Mouse (Mus musculus): ENCODE results near the gene Elmo2. TPM values are rescaled to one million over a fixed set of nuclear protein-coding genes. Genes with fewer than 3 reads are reported as not detected.

Gene Elmo2
- polyA plus RNA-seq, 1 experiment from 2014 or later: 58.1 TPM

- WGBS: 51% methylated on average over 7 of the region's 7 CpGs
- no peak overlapping the region for H3K4me2 ChIP-seq (replicated peaks)
- no peak overlapping the region for H3K9ac ChIP-seq
- 0 out of 2 replicates have a peak, but pooled peaks cover 6% of the 10 kb centered on the region for H3K4me1 ChIP-seq (replicated peaks)
- ATAC-seq: no peak
- no peak overlapping the region for H3K27ac ChIP-seq
- no peak overlapping the region for H3K4me3 ChIP-seq (replicated peaks)
- peaks cover 13% of the 10 kb centered on the region; the same call in 1 of the 2 replicates for H3K27me3 ChIP-seq (replicated peaks)
- no peaks in the 10 kb centered on the region for H3K36me3 ChIP-seq
- H3K9me3 ChIP-seq: no peaks in the 10 kb centered on the region
These were observed 55.4 kb downstream of the Elmo2 start for GRCm38 (mm10) chr2:165270858-165271257.

DNA sequence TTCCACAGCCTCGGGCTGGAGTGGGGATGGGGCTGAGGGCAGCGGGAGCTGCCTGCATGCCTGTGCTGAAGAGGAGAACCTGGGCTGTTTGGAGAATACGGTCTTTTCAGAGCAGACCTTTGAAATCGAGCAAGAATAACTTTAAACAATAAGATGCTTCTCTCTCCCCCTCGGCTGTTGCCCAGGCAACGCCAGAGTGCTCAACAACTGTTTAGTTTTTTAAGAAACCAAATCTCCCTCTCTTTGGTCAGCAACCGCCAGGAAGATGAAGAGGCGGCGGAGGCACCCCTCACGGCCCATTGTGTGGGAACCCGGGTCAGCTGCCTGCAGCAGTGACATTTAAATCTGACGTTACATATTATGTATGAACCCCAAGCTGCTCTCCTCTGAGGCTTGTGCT, 59.5 kb downstream of the Elmo2 start:
- Histone ChIP-seq H3K9me3 (no peaks in the 10 kb centered on the region), H3K4me1 (replicated peaks) (no peaks in the 10 kb centered on the region), H3K27me3 (replicated peaks) (peaks cover 18% of the 10 kb centered on the region), H3K36me3 (no peaks in the 10 kb centered on the region), H3K4me3 (replicated peaks) (no peak overlapping the region), H3K9ac (no peak overlapping the region), H3K4me2 (replicated peaks) (no peak overlapping the region), H3K27ac (no peak overlapping the region)
- 19% methylated on average over 12 of the region's 12 CpGs for WGBS
- no peak for ATAC-seq

GRCm38 (mm10) chr2:165263861-165264260, 62.4 kb downstream of the Elmo2 start:
- Histone ChIP-seq H3K9me3 (no peaks in the 10 kb centered on the region), H3K27me3 (replicated peaks) (peaks cover 18% of the 10 kb centered on the region), H3K9ac (no peak overlapping the region), H3K27ac (no peak overlapping the region), H3K4me3 (replicated peaks) (no peak overlapping the region), H3K36me3 (no peaks in the 10 kb centered on the region), H3K4me2 (replicated peaks) (no peak overlapping the region), H3K4me1 (replicated peaks) (no peaks in the 10 kb centered on the region)
- 54% methylated on average over 7 of the region's 7 CpGs for WGBS
- no peak for ATAC-seq

DNA sequence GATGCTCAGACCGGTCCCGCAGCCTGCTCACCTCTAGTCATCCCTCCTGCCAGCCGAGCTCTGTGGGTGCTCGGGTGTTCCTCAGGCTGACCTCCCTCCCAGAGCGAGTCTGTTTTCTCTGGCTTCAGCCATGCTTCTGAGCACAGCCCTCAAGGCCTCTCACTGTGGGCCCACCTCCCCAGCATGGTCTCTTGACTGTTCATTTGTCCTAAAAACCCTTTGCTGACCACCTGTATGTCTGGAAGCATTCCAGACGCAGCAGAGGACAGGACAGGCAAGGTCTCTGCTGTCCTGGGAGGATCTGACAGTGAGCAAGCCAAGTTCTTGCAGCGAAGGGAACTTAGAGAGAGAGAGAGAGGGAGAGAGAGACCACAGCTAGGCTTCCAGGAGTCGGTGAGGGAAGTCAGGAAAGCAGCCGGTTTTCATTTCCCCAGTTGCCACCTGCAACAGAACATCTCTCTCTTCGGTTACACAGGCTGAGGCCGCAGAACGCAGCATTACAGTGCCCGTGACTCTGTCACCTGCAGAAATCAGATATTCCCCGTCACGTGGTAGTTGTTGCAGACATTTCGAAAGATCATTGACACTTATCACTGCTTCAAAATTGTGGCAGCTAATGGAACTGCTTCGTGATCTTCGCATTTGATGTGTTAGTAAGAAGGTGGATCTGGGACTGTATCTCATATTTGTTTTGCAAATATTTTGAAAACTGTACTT, 63.8 kb downstream of the Elmo2 start:
- no peak for ATAC-seq
- 52% methylated on average over 18 of the region's 18 CpGs for WGBS

GRCm38 (mm10) chr2:165259859-165260258, 66.4 kb downstream of the Elmo2 start:
- no peak overlapping the region for H3K4me3 ChIP-seq (replicated peaks)
- no peak overlapping the region for H3K4me2 ChIP-seq (replicated peaks)
- H3K27me3 ChIP-seq (replicated peaks): peaks cover 26% of the 10 kb centered on the region
- no peaks in the 10 kb centered on the region for H3K9me3 ChIP-seq
- no peak for ATAC-seq
- no peaks in the 10 kb centered on the region for H3K4me1 ChIP-seq (replicated peaks)
- WGBS: 68% methylated on average over 8 of the region's 8 CpGs
- H3K36me3 ChIP-seq: no peaks in the 10 kb centered on the region
- no peak overlapping the region for H3K9ac ChIP-seq
- no peak overlapping the region for H3K27ac ChIP-seq

More for the DNA sequence above, 63.8 kb downstream of the Elmo2 start:
- no peak overlapping the region for H3K27ac ChIP-seq
- no peak overlapping the region for H3K4me2 ChIP-seq (replicated peaks)
- no peaks in the 10 kb centered on the region for H3K4me1 ChIP-seq (replicated peaks)
- H3K36me3 ChIP-seq: no peaks in the 10 kb centered on the region
- peaks cover 22% of the 10 kb centered on the region for H3K27me3 ChIP-seq (replicated peaks)
- H3K9me3 ChIP-seq: no peaks in the 10 kb centered on the region
- no peak overlapping the region for H3K4me3 ChIP-seq (replicated peaks)
- H3K9ac ChIP-seq: no peak overlapping the region

DNA sequence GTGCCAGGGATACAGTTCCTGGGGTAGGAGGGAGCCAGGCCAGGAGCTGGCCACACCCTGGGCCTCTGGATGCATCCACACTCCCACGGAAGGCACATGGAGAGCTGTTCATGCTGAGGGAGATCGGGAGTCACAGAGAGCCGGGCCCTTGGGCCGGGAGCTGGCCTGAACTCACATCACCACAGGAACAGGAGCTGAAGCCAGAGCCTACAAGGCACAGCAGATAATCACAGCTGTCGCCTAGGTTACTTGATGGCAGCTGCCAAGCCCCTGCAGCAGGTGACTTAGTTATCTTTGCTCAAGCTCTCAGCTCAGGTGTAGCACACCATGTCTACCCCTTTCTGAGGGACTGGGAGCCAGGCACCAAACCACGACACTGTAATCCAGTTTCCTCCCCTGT, 68.0 kb downstream of the Elmo2 start:
- Histone ChIP-seq H3K4me3 (replicated peaks) (no peak overlapping the region), H3K4me2 (replicated peaks) (no peak overlapping the region), H3K4me1 (replicated peaks) (no peaks in the 10 kb centered on the region), H3K9me3 (no peaks in the 10 kb centered on the region), H3K9ac (no peak overlapping the region), H3K36me3 (no peaks in the 10 kb centered on the region), H3K27ac (no peak overlapping the region), H3K27me3 (replicated peaks) (peaks cover 41% of the 10 kb centered on the region)
- 73% methylated on average over 6 of the region's 6 CpGs for WGBS
- ATAC-seq: no peak

DNA sequence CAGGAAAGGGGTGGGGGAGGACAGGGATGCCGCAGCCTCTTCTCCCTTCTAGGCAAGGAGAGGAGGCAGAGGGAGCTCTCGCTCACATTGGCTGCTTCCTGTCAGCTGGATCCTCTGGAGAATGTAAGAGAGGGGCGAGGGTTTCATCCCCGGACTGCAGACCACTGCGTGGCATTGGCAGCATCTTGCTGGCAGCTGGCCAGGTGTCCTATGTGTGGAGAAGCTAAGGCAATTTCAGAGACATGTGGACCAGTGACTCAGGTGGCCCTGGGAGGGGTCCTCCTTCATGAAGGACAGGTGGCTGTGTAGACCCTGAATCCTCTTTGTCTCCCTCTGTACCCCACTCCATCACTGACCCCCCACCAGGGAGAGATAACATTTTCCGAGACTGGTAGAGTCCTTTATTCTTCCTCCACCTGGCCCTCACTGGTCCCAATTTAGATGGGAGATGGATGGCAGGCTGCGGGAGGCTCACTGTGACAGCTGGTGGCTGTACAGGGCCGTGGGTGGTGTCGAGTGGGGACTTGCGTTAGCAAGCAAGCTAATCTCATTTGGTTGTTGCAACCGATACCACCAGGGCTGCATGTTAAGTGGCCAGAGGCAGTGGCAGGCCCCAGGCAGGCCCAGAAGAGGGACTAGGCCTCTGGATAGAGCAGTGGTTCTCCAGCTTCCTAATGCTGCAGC, 69.0 kb downstream of the Elmo2 start:
- 39% methylated on average over 11 of the region's 11 CpGs for WGBS

GRCm38 (mm10) chr2:165256213-165256612, 70.1 kb downstream of the Elmo2 start:
- no peaks in the 10 kb centered on the region for H3K36me3 ChIP-seq
- 64% methylated on average over 10 of the region's 10 CpGs for WGBS
- H3K4me3 ChIP-seq (replicated peaks): no peak overlapping the region
- no peak overlapping the region for H3K4me2 ChIP-seq (replicated peaks)
- no peak overlapping the region for H3K9ac ChIP-seq
- no peak overlapping the region for H3K27ac ChIP-seq
- no peaks in the 10 kb centered on the region for H3K4me1 ChIP-seq (replicated peaks)
- no peaks in the 10 kb centered on the region for H3K9me3 ChIP-seq
- peaks cover 49% of the 10 kb centered on the region for H3K27me3 ChIP-seq (replicated peaks)
- ATAC-seq: no peak

More for the DNA sequence above, 69.0 kb downstream of the Elmo2 start:
- H3K4me3 ChIP-seq (replicated peaks): no peak overlapping the region
- H3K4me1 ChIP-seq (replicated peaks): no peaks in the 10 kb centered on the region
- H3K27ac ChIP-seq: no peak overlapping the region
- no peak for ATAC-seq
- no peaks in the 10 kb centered on the region for H3K9me3 ChIP-seq
- H3K27me3 ChIP-seq (replicated peaks): peaks cover 48% of the 10 kb centered on the region
- H3K4me2 ChIP-seq (replicated peaks): no peak overlapping the region
- no peak overlapping the region for H3K9ac ChIP-seq
- no peaks in the 10 kb centered on the region for H3K36me3 ChIP-seq

GRCm38 (mm10) chr2:165253867-165254266, 72.4 kb downstream of the Elmo2 start:
- Histone ChIP-seq H3K9me3 (no peaks in the 10 kb centered on the region), H3K27ac (no peak overlapping the region), H3K9ac (no peak overlapping the region), H3K4me1 (replicated peaks) (no peaks in the 10 kb centered on the region), H3K4me2 (replicated peaks) (no peak overlapping the region), H3K36me3 (no peaks in the 10 kb centered on the region), H3K27me3 (replicated peaks) (peaks cover 49% of the 10 kb centered on the region), H3K4me3 (replicated peaks) (no peak overlapping the region)
- no peak for ATAC-seq
- whole genome bisulfite sequencing: 16% methylated on average over 10 of the region's 10 CpGs

GRCm38 (mm10) chr2:165253269-165253668, 73.0 kb downstream of the Elmo2 start:
- no peaks in the 10 kb centered on the region for H3K9me3 ChIP-seq
- H3K27me3 ChIP-seq (replicated peaks): peaks cover 46% of the 10 kb centered on the region
- no peak overlapping the region for H3K9ac ChIP-seq
- WGBS: 80% methylated on average over 8 of the region's 8 CpGs
- H3K27ac ChIP-seq: no peak overlapping the region
- no peaks in the 10 kb centered on the region for H3K4me1 ChIP-seq (replicated peaks)
- H3K36me3 ChIP-seq: no peaks in the 10 kb centered on the region
- no peak overlapping the region for H3K4me2 ChIP-seq (replicated peaks)
- H3K4me3 ChIP-seq (replicated peaks): no peak overlapping the region
- no peak for ATAC-seq

- H3K4me2 ChIP-seq (replicated peaks): no peak overlapping the region
These were observed 73.5 kb downstream of the Elmo2 start for GRCm38 (mm10) chr2:165252801-165253200.

GRCm38 (mm10) chr2:165252381-165252780, 73.9 kb downstream of the Elmo2 start:
- no peak for ATAC-seq
- H3K4me1 ChIP-seq (replicated peaks): no peaks in the 10 kb centered on the region
- 74% methylated on average over 8 of the region's 8 CpGs for WGBS
- H3K9ac ChIP-seq: no peak overlapping the region
- no peak overlapping the region for H3K4me3 ChIP-seq (replicated peaks)
- H3K27me3 ChIP-seq (replicated peaks): peaks cover 40% of the 10 kb centered on the region
- H3K9me3 ChIP-seq: no peaks in the 10 kb centered on the region
- no peaks in the 10 kb centered on the region for H3K36me3 ChIP-seq
- no peak overlapping the region for H3K27ac ChIP-seq
- no peak overlapping the region for H3K4me2 ChIP-seq (replicated peaks)

More at GRCm38 (mm10) chr2:165252801-165253200, 73.5 kb downstream of the Elmo2 start:
- Histone ChIP-seq H3K27ac (no peak overlapping the region), H3K9me3 (no peaks in the 10 kb centered on the region), H3K36me3 (no peaks in the 10 kb centered on the region), H3K4me3 (replicated peaks) (no peak overlapping the region), H3K27me3 (replicated peaks) (peaks cover 42% of the 10 kb centered on the region), H3K4me1 (replicated peaks) (no peaks in the 10 kb centered on the region), H3K9ac (no peak overlapping the region)
- ATAC-seq: no peak
- WGBS: 60% methylated on average over 9 of the region's 9 CpGs

GRCm38 (mm10) chr2:165250903-165251302, 75.4 kb downstream of the Elmo2 start:
- Histone ChIP-seq H3K4me1 (replicated peaks) (no peaks in the 10 kb centered on the region), H3K27me3 (replicated peaks) (peaks cover 41% of the 10 kb centered on the region)
- 22% methylated on average over 1 of the region's 1 CpGs for WGBS

More at GRCm38 (mm10) chr2:165250903-165251302, 75.4 kb downstream of the Elmo2 start:
- H3K4me3 ChIP-seq (replicated peaks): no peak overlapping the region
- no peaks in the 10 kb centered on the region for H3K36me3 ChIP-seq
- no peaks in the 10 kb centered on the region for H3K9me3 ChIP-seq
- H3K27ac ChIP-seq: no peak overlapping the region
- no peak overlapping the region for H3K9ac ChIP-seq
- no peak overlapping the region for H3K4me2 ChIP-seq (replicated peaks)
- no peak for ATAC-seq

Measured in intestine, embryonic 15.5 days (tissue).